Mouse (Mus musculus): ENCODE measurements around the gene Pcdh10. TPM values are rescaled to one million over a fixed set of nuclear protein-coding genes. Genes with fewer than 3 reads are reported as not detected.

The Pcdh10 gene
- 0.04 and 0.07 TPM in 2 replicates for polyA plus RNA-seq (2015; fragmentation: Nextera tagmentation; extraction: Ambion mirVana)

- no peaks in the 10 kb centered on the region for H3K36me3 ChIP-seq (ENCODE audit: control insufficient read depth, insufficient read depth)
- H3K9me3 ChIP-seq (replicated peaks; ENCODE audit: control insufficient read depth, low read length): no peaks in the 10 kb centered on the region
- under 1% methylated on average over 26 of the region's 26 CpGs for WGBS
- peaks cover 48% of the 10 kb centered on the region for H3K27me3 ChIP-seq (ENCODE audit: control insufficient read depth, insufficient read depth, low read length)
- H3K4me3 ChIP-seq (ENCODE audit: low read length): peak within 1 kb of the TSS; percentile 66
- peak within 1 kb of the TSS; percentile 100 for H3K4me2 ChIP-seq (ENCODE audit: low read depth, low read length)
- ATAC-seq (replicated peaks; ENCODE audit: extremely low read depth, insufficient read depth, low FRiP score): peak; percentile 93
- H3K4me1 ChIP-seq (ENCODE audit: control insufficient read depth, insufficient read depth, low read length): peaks cover 28% of the 10 kb centered on the region
- peak within 1 kb of the TSS; percentile 59 for H3K9ac ChIP-seq (ENCODE audit: low read length)
- H3K27ac ChIP-seq (ENCODE audit: low read length): no peak within 1 kb of the TSS
Observed at GRCm38 (mm10) chr3:45378145-45378544, at the start of gene Pcdh10. Gene Pcdh10 (plus strand): TSS chr3:45378398.

DNA sequence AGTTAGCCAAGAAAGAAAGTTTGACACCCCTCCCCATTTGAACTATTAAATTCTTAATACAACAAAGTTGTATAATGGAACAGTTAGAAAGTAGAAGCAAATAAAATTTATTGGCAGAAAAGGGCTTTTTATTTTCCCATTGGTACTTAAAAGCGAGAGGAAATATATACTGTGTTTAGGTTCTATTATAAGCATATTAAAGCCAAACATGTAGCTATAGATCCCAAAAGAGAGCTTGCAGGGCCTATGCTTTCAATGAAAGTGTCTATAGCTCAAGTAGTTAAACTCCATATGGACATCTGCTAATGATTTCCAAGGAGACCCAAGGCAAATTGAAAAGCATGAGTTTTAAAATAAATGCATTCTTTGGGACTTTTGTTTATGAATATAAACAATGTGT is 22.3 kb upstream of the Pcdh10 start:
- H3K4me2 ChIP-seq (ENCODE audit: low read depth, low read length): no peak overlapping the region
- no peak overlapping the region for H3K4me3 ChIP-seq (ENCODE audit: low read length)
- no peaks in the 10 kb centered on the region for H3K4me1 ChIP-seq (ENCODE audit: control insufficient read depth, insufficient read depth, low read length)
- no peak for ATAC-seq (replicated peaks; ENCODE audit: extremely low read depth, insufficient read depth, low FRiP score)
- no peaks in the 10 kb centered on the region for H3K36me3 ChIP-seq (ENCODE audit: control insufficient read depth, insufficient read depth)
- WGBS: 78% methylated on average over 1 of the region's 1 CpGs
- no peaks in the 10 kb centered on the region for H3K27me3 ChIP-seq (ENCODE audit: control insufficient read depth, insufficient read depth, low read length)
- H3K9me3 ChIP-seq (replicated peaks; ENCODE audit: control insufficient read depth, low read length): no peaks in the 10 kb centered on the region
- H3K9ac ChIP-seq (ENCODE audit: low read length): no peak overlapping the region
- H3K27ac ChIP-seq (ENCODE audit: low read length): no peak overlapping the region

GRCm38 (mm10) chr3:45368952-45369351 is 9.2 kb upstream of the Pcdh10 start:
- Histone ChIP-seq H3K9ac (ENCODE audit: low read length) (no peak overlapping the region), H3K27me3 (ENCODE audit: control insufficient read depth, insufficient read depth, low read length) (no peaks in the 10 kb centered on the region), H3K4me2 (ENCODE audit: low read depth, low read length) (no peak overlapping the region), H3K4me3 (ENCODE audit: low read length) (no peak overlapping the region), H3K36me3 (ENCODE audit: control insufficient read depth, insufficient read depth) (no peaks in the 10 kb centered on the region), H3K27ac (ENCODE audit: low read length) (no peak overlapping the region), H3K9me3 (replicated peaks; ENCODE audit: control insufficient read depth, low read length) (no peaks in the 10 kb centered on the region), H3K4me1 (ENCODE audit: control insufficient read depth, insufficient read depth, low read length) (no peaks in the 10 kb centered on the region)
- ATAC-seq (replicated peaks; ENCODE audit: extremely low read depth, insufficient read depth, low FRiP score): no peak
- 36% methylated on average over 1 of the region's 1 CpGs for WGBS

- no peaks in the 10 kb centered on the region for H3K36me3 ChIP-seq (ENCODE audit: control insufficient read depth, insufficient read depth)
- 0 out of 2 replicates have a peak, but pooled peaks have one; percentile 30 for ATAC-seq (replicated peaks; ENCODE audit: extremely low read depth, insufficient read depth, low FRiP score)
Observed at GRCm38 (mm10) chr3:45375761-45376500, 2.3 kb upstream of the Pcdh10 start.

GRCm38 (mm10) chr3:45376501-45377390 is 1.5 kb upstream of the Pcdh10 start:
- Histone ChIP-seq H3K4me1 (ENCODE audit: control insufficient read depth, insufficient read depth, low read length) (peaks cover 28% of the 10 kb centered on the region), H3K36me3 (ENCODE audit: control insufficient read depth, insufficient read depth) (no peaks in the 10 kb centered on the region), H3K27me3 (ENCODE audit: control insufficient read depth, insufficient read depth, low read length) (peaks cover 39% of the 10 kb centered on the region), H3K9me3 (replicated peaks; ENCODE audit: control insufficient read depth, low read length) (no peaks in the 10 kb centered on the region), H3K4me3 (ENCODE audit: low read length) (peak overlapping the region; percentile 66), H3K27ac (ENCODE audit: low read length) (no peak overlapping the region), H3K4me2 (ENCODE audit: low read depth, low read length) (peak overlapping the region; percentile 100), H3K9ac (ENCODE audit: low read length) (peak overlapping the region; percentile 59)
- no peak for ATAC-seq (replicated peaks; ENCODE audit: extremely low read depth, insufficient read depth, low FRiP score)
- WGBS: under 1% methylated on average over 59 of the region's 59 CpGs

More at GRCm38 (mm10) chr3:45375761-45376500, 2.3 kb upstream of the Pcdh10 start:
- Histone ChIP-seq H3K4me3 (ENCODE audit: low read length) (peak overlapping the region; percentile 66), H3K9ac (ENCODE audit: low read length) (peak overlapping the region; percentile 50), H3K4me2 (ENCODE audit: low read depth, low read length) (peak overlapping the region; percentile 100), H3K27ac (ENCODE audit: low read length) (no peak overlapping the region), H3K9me3 (replicated peaks; ENCODE audit: control insufficient read depth, low read length) (no peaks in the 10 kb centered on the region), H3K4me1 (ENCODE audit: control insufficient read depth, insufficient read depth, low read length) (peaks cover 23% of the 10 kb centered on the region), H3K27me3 (ENCODE audit: control insufficient read depth, insufficient read depth, low read length) (peaks cover 31% of the 10 kb centered on the region)
- WGBS: under 1% methylated on average over 27 of the region's 27 CpGs

DNA sequence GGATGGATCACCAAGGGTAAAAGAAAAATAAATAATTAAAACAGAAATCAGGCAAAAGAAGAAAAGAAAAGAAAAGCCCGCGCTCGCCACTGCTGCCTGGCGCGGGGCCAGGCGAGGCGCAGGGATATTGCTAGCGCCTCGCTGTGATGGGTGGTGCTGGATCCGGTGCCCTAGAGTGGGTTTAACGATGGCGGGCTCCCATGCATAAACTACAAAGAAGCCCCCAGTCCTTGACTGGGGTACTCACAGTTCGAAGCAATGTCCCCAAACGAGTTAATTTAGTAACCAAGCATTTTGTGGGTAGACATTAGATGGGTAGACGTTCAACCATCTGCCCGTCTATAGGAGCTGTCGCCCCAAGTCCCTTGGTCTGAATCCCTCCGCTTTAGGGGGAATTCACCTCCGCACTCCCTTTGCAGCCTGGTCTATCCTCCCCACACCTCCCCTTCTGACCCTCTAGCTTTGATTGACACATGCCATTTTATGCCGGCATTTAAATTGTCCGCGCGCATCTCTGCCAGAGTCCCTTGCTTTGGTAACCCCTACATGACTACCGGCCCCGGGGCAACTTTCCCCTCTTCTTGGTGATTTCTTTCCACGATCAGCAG is 703 bp upstream of the Pcdh10 start:
- ATAC-seq (replicated peaks; ENCODE audit: extremely low read depth, insufficient read depth, low FRiP score): no peak
- WGBS: under 1% methylated on average over 26 of the region's 26 CpGs
- H3K36me3 ChIP-seq (ENCODE audit: control insufficient read depth, insufficient read depth): no peaks in the 10 kb centered on the region

GRCm38 (mm10) chr3:45379541-45379971 is 1.4 kb downstream of the Pcdh10 start:
- no peak for ATAC-seq (replicated peaks; ENCODE audit: extremely low read depth, insufficient read depth, low FRiP score)
- Histone ChIP-seq H3K27ac (ENCODE audit: low read length) (no peak overlapping the region), H3K4me1 (ENCODE audit: control insufficient read depth, insufficient read depth, low read length) (peaks cover 28% of the 10 kb centered on the region), H3K27me3 (ENCODE audit: control insufficient read depth, insufficient read depth, low read length) (peaks cover 46% of the 10 kb centered on the region), H3K4me2 (ENCODE audit: low read depth, low read length) (peak overlapping the region; percentile 100), H3K9me3 (replicated peaks; ENCODE audit: control insufficient read depth, low read length) (no peaks in the 10 kb centered on the region), H3K4me3 (ENCODE audit: low read length) (peak overlapping the region; percentile 66), H3K9ac (ENCODE audit: low read length) (0 out of 2 replicates have a peak overlapping the region, but pooled peaks have one; percentile 4), H3K36me3 (ENCODE audit: control insufficient read depth, insufficient read depth) (no peaks in the 10 kb centered on the region)
- under 1% methylated on average over 28 of the region's 29 CpGs for WGBS

More for the DNA sequence above, 703 bp upstream of the Pcdh10 start:
- Histone ChIP-seq H3K27ac (ENCODE audit: low read length) (no peak overlapping the region), H3K9me3 (replicated peaks; ENCODE audit: control insufficient read depth, low read length) (no peaks in the 10 kb centered on the region), H3K4me1 (ENCODE audit: control insufficient read depth, insufficient read depth, low read length) (peaks cover 28% of the 10 kb centered on the region), H3K9ac (ENCODE audit: low read length) (peak overlapping the region; percentile 59), H3K4me2 (ENCODE audit: low read depth, low read length) (peak overlapping the region; percentile 100), H3K27me3 (ENCODE audit: control insufficient read depth, insufficient read depth, low read length) (peaks cover 46% of the 10 kb centered on the region), H3K4me3 (ENCODE audit: low read length) (peak overlapping the region; percentile 66)

GRCm38 (mm10) chr3:45379972-45380761 is 2.0 kb downstream of the Pcdh10 start:
- no peaks in the 10 kb centered on the region for H3K9me3 ChIP-seq (replicated peaks; ENCODE audit: control insufficient read depth, low read length)
- H3K36me3 ChIP-seq (ENCODE audit: control insufficient read depth, insufficient read depth): no peaks in the 10 kb centered on the region
- H3K4me1 ChIP-seq (ENCODE audit: control insufficient read depth, insufficient read depth, low read length): peaks cover 28% of the 10 kb centered on the region
- peak overlapping the region; percentile 66 for H3K4me3 ChIP-seq (ENCODE audit: low read length)
- peak overlapping the region; percentile 100 for H3K4me2 ChIP-seq (ENCODE audit: low read depth, low read length)
- ATAC-seq (replicated peaks; ENCODE audit: extremely low read depth, insufficient read depth, low FRiP score): no peak
- no peak overlapping the region for H3K9ac ChIP-seq (ENCODE audit: low read length)
- peaks cover 41% of the 10 kb centered on the region for H3K27me3 ChIP-seq (ENCODE audit: control insufficient read depth, insufficient read depth, low read length)
- 2% methylated on average over 55 of the region's 55 CpGs for WGBS
- no peak overlapping the region for H3K27ac ChIP-seq (ENCODE audit: low read length)

Measured in heart, embryonic 16.5 days (tissue).